In genomic region chr7:46133858-46134257, GRCm38 (mm10) we compare ENCODE assay signal across 17 mouse cellular contexts. TPM values are rescaled to one million over a fixed set of nuclear protein-coding genes. Genes with fewer than 3 reads are reported as not detected.
DNase-seq lines count a peak whose midpoint lies in the region; ATAC-seq and TF ChIP-seq lines count a peak whose summit lies in the region.
"Had no signal": no experiment of that assay in that cellular context is flagged by ENCODE, and none has a peak within 500 bp of the region (broad histone marks: within the 10 kb centered on the region; RNA-seq: fewer than 3 reads in every experiment).

No protein-coding gene starts in this region.

- H3K4me2 ChIP-seq in hindbrain, postnatal 0 days (ENCODE audit: low read depth, low read length) = no peak overlapping the region
- no peak overlapping the region for H3K4me2 ChIP-seq in hindbrain, embryonic 16.5 days (ENCODE audit: low read length)
- peak overlapping the region; percentile 41 for H3K4me2 ChIP-seq in heart, embryonic 14.5 days (ENCODE audit: low read length)
- peak overlapping the region; percentile 24; the same call in 1 of the 2 replicates for H3K4me2 ChIP-seq in limb, embryonic 12.5 days
- H3K4me2 ChIP-seq: limb, embryonic 15.5 days had no signal

- H3K4me3 ChIP-seq in hindbrain, postnatal 0 days (ENCODE audit: low read length) = no peak overlapping the region
- no peak overlapping the region for H3K4me3 ChIP-seq in hindbrain, embryonic 16.5 days (ENCODE audit: low read length)
- H3K4me3 ChIP-seq in heart, embryonic 14.5 days (ENCODE audit: control insufficient read depth in 1 of 2, insufficient read depth in 1 of 2, low read depth in 1 of 2, low read length in 2 of 2) = no peak overlapping the region
- no peak overlapping the region for H3K4me3 ChIP-seq in limb, embryonic 12.5 days (replicated peaks)
- H3K4me3 ChIP-seq: limb, embryonic 15.5 days had no signal

- 47% methylated on average over 7 of the region's 7 CpGs for WGBS in hindbrain, postnatal 0 days
- 39% methylated on average over 7 of the region's 7 CpGs for WGBS in hindbrain, embryonic 16.5 days
- 8% methylated on average over 7 of the region's 7 CpGs for WGBS in heart, embryonic 14.5 days
- 15% methylated on average over 7 of the region's 7 CpGs for WGBS in limb, embryonic 12.5 days

- H3K9me3 ChIP-seq in hindbrain, postnatal 0 days (ENCODE audit: low read length) = no peaks in the 10 kb centered on the region
- no peaks in the 10 kb centered on the region for H3K9me3 ChIP-seq in hindbrain, embryonic 16.5 days (ENCODE audit: control insufficient read depth, low read length)
- H3K9me3 ChIP-seq in heart, embryonic 14.5 days (ENCODE audit: control insufficient read depth, low read length) = no peaks in the 10 kb centered on the region
- H3K9me3 ChIP-seq in limb, embryonic 12.5 days = no peaks in the 10 kb centered on the region
- H3K9me3 ChIP-seq: limb, embryonic 15.5 days had no signal

- DNase-seq in embryo, embryonic 10.5 days (ENCODE audit: low spot score) = peak; percentile 22
- DNase-seq in embryo, embryonic 9.5 days (ENCODE audit: extremely low spot score) = no peak
- no peak for DNase-seq in hindbrain, postnatal 0 days (ENCODE audit: low spot score)
- no peak for DNase-seq in right cerebral cortex, postnatal 14 days
- DNase-seq in thymus, postnatal 25 days = no peak
- DNase-seq: cerebellum, adult 2 months; kidney, adult 18-20 months; kidney, postnatal 4 days; layer of hippocampus, postnatal 36 days; lung, adult 18-20 months; thymus, postnatal 36 days had no signal

- TF ChIP-seq CTCF in hindbrain, postnatal 0 days (IDR thresholded peaks at IDR 0.05; ENCODE audit: low read depth) = 0 out of 2 replicates have a peak, but pooled peaks have one; percentile 6

- no peaks in the 10 kb centered on the region for H3K4me1 ChIP-seq in hindbrain, postnatal 0 days (ENCODE audit: insufficient read depth, low read length)
- peaks cover 12% of the 10 kb centered on the region for H3K4me1 ChIP-seq in hindbrain, embryonic 16.5 days (ENCODE audit: control insufficient read depth, insufficient read depth, low read depth, low read length)
- H3K4me1 ChIP-seq in heart, embryonic 14.5 days (ENCODE audit: control insufficient read depth in 2 of 2, insufficient read depth in 2 of 2, low read length in 2 of 2) = peaks cover 22 to 23% of the 10 kb centered on the region in 2 experiments
- peaks cover 31% of the 10 kb centered on the region for H3K4me1 ChIP-seq in limb, embryonic 12.5 days (replicated peaks)
- H3K4me1 ChIP-seq: limb, embryonic 15.5 days had no signal

- no peaks in the 10 kb centered on the region for H3K36me3 ChIP-seq in hindbrain, postnatal 0 days (ENCODE audit: insufficient read depth, low read length)
- no peaks in the 10 kb centered on the region for H3K36me3 ChIP-seq in hindbrain, embryonic 16.5 days (ENCODE audit: control insufficient read depth, insufficient read depth, low read length)
- no peaks in the 10 kb centered on the region for H3K36me3 ChIP-seq in heart, embryonic 14.5 days (ENCODE audit: control insufficient read depth, insufficient read depth, low read length)
- no peaks in the 10 kb centered on the region for H3K36me3 ChIP-seq in limb, embryonic 12.5 days
- H3K36me3 ChIP-seq: limb, embryonic 15.5 days had no signal

- no peak overlapping the region for H3K9ac ChIP-seq in hindbrain, postnatal 0 days (replicated peaks; ENCODE audit: low read length)
- H3K9ac ChIP-seq in hindbrain, embryonic 16.5 days (ENCODE audit: low read depth, low read length) = no peak overlapping the region
- peak overlapping the region; percentile 6; the same call in 1 of the 2 replicates for H3K9ac ChIP-seq in heart, embryonic 14.5 days (ENCODE audit: low read length)
- no peak overlapping the region for H3K9ac ChIP-seq in limb, embryonic 12.5 days (replicated peaks)
- H3K9ac ChIP-seq: limb, embryonic 15.5 days had no signal

- H3K27ac ChIP-seq in hindbrain, postnatal 0 days = no peak overlapping the region
- no peak overlapping the region for H3K27ac ChIP-seq in hindbrain, embryonic 16.5 days (ENCODE audit: low read depth, low read length)
- 0 out of 4 replicates have a peak overlapping the region, but pooled peaks of 1 of the 2 experiments have one; percentile 11 for H3K27ac ChIP-seq in heart, embryonic 14.5 days (replicated peaks in 1 of 2; ENCODE audit: control insufficient read depth in 1 of 2, insufficient read depth in 1 of 2, low read depth in 2 of 2, low read length in 2 of 2)
- no peak overlapping the region for H3K27ac ChIP-seq in limb, embryonic 12.5 days
- H3K27ac ChIP-seq: limb, embryonic 15.5 days had no signal

- no peaks in the 10 kb centered on the region for H3K27me3 ChIP-seq in hindbrain, postnatal 0 days (ENCODE audit: insufficient read depth, low read length)
- H3K27me3 ChIP-seq in hindbrain, embryonic 16.5 days (replicated peaks; ENCODE audit: control insufficient read depth, insufficient read depth, low read length) = no peaks in the 10 kb centered on the region
- no peaks in the 10 kb centered on the region for H3K27me3 ChIP-seq in heart, embryonic 14.5 days (ENCODE audit: control insufficient read depth, insufficient read depth, low read length)
- H3K27me3 ChIP-seq in limb, embryonic 12.5 days = peaks cover 11% of the 10 kb centered on the region; the same call in 1 of the 2 replicates
- H3K27me3 ChIP-seq: limb, embryonic 15.5 days had no signal

- ATAC-seq in hindbrain, postnatal 0 days = no peak
- no peak for ATAC-seq in hindbrain, embryonic 16.5 days
- no peak for ATAC-seq in heart, embryonic 14.5 days (ENCODE audit: insufficient number of reproducible peaks, insufficient read depth, low FRiP score, low read depth)
- no peak for ATAC-seq in limb, embryonic 12.5 days (ENCODE audit: insufficient number of reproducible peaks, insufficient read depth, low FRiP score, low TSS enrichment, low read depth)

RNA-seq across cellular contexts. Expression of gene Kcnj11, which starts 33.3 kb away (rescaled TPM):
- total RNA-seq in hindbrain, postnatal 0 days (2014; rRNA removed) = 13.2 and 18.7 TPM in 2 replicates
- polyA plus RNA-seq in hindbrain, postnatal 0 days (2015; fragmentation: Nextera tagmentation; extraction: Ambion mirVana) = 2.4 and 3.0 TPM in 2 replicates
- 3.5 and 3.7 TPM in 2 replicates for polyA plus RNA-seq in hindbrain, embryonic 16.5 days (2015; fragmentation: Nextera tagmentation; extraction: Ambion mirVana)
- 8.0 and 8.1 TPM in 2 replicates for polyA plus RNA-seq in heart, embryonic 14.5 days (2014; fragmentation: Nextera tagmentation; extraction: Ambion mirVana)
- polyA plus RNA-seq in limb, embryonic 12.5 days (2016; fragmentation: Nextera tagmentation; extraction: Ambion mirVana) = 0.09 and 0.30 TPM in 2 replicates
- total RNA-seq: hematopoietic stem cell, adult 5-6 weeks; megakaryocyte-erythroid progenitor cell, adult 5-6 weeks had no signal

RNA-seq across cellular contexts. Expression of gene Abcc8, which starts 46.0 kb away (rescaled TPM):
- 21.7 and 29.8 TPM in 2 replicates for total RNA-seq in hindbrain, postnatal 0 days (2014; rRNA removed)
- 10.1 and 11.2 TPM in 2 replicates for polyA plus RNA-seq in hindbrain, postnatal 0 days (2015; fragmentation: Nextera tagmentation; extraction: Ambion mirVana)
- 12.0 and 13.6 TPM in 2 replicates for polyA plus RNA-seq in hindbrain, embryonic 16.5 days (2015; fragmentation: Nextera tagmentation; extraction: Ambion mirVana)
- 17.3 and 18.8 TPM in 2 replicates for polyA plus RNA-seq in heart, embryonic 14.5 days (2014; fragmentation: Nextera tagmentation; extraction: Ambion mirVana)
- polyA plus RNA-seq in limb, embryonic 12.5 days (2016; fragmentation: Nextera tagmentation; extraction: Ambion mirVana) = 0.70 and 1.4 TPM in 2 replicates
- total RNA-seq: hematopoietic stem cell, adult 5-6 weeks; megakaryocyte-erythroid progenitor cell, adult 5-6 weeks had no signal

Comparison
In these comparisons a context has a peak if more than half of its experiments do, and no peak if none do; other contexts are left out.
1. H3K4me2 ChIP-seq: peak in heart, embryonic 14.5 days (single experiment) and limb, embryonic 12.5 days (single experiment); none in hindbrain, postnatal 0 days (single experiment) and hindbrain, embryonic 16.5 days (single experiment).